Mouse (Mus musculus) thymus, adult 2 months (tissue): ENCODE data around the gene Myl4.

Experiments used
- CTCF ChIP-seq: fragments of 200-500 bp; IDR thresholded peaks from 2 replicates; pipeline ENCODE4 v1.5.1; 2012; ENCODE audit warnings: mild to moderate bottlenecking, control low read depth, low read length, moderate library complexity, borderline replicate concordance; ENCODE audit not compliant: control insufficient read depth, poor library complexity, insufficient read depth; ENCODE audit errors: extremely low read depth
- POLR2A ChIP-seq: fragments of 200-500 bp; IDR thresholded peaks from 2 replicates; pipeline ENCODE4 v1.6.1; 2012; ENCODE audit warnings: mild to moderate bottlenecking, low read length, control low read depth, moderate library complexity; ENCODE audit not compliant: control insufficient read depth, poor library complexity, insufficient read depth; ENCODE audit errors: extremely low read depth

DNA sequence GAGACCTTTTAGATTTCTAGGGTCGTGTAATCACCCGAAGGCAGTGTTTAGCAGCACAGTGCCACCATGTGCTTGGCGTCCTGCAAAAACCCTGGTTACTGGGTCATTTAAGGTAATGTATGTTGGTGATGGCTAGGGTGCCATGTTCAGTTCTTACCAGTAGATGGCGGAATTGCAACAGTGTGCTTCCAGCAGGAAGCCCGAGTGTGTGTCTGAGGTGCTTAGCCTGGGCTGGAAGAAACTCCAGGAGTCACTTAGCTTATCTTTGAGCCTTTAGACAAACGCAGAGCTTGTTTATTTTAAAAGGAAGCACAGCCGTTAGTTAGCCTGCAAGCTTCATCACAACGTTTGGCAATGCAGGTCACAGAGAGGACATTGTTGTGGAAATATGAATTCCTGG lies 39.7 kb downstream of the Myl4 start:
- peak; percentile 32; the same call in 1 of the 2 replicates for TF ChIP-seq CTCF
- no peak for TF ChIP-seq POLR2A
